Mouse (Mus musculus): ENCODE measurements around the gene Arhgap24. TPM values are rescaled to one million over a fixed set of nuclear protein-coding genes. Genes with fewer than 3 reads are reported as not detected.

Gene Arhgap24
- polyA plus RNA-seq, 1 experiment from 2014 or later: 8.3 TPM

- WGBS: 94% methylated on average over 2 of the region's 2 CpGs
These were observed 15.8 kb upstream of the Arhgap24 start for GRCm38 (mm10) chr5:102465372-102465771.

GRCm38 (mm10) chr5:102468292-102468691 lies 12.9 kb upstream of the Arhgap24 start:
- H3K4me1 ChIP-seq (replicated peaks): peaks cover 4% of the 10 kb centered on the region; the same call in 1 of the 2 replicates
- H3K4me3 ChIP-seq: no peak overlapping the region

More at GRCm38 (mm10) chr5:102465372-102465771, 15.8 kb upstream of the Arhgap24 start:
- Histone ChIP-seq H3K27ac (replicated peaks) (no peak overlapping the region), H3K9me3 (no peaks in the 10 kb centered on the region), H3K36me3 (no peaks in the 10 kb centered on the region), H3K4me1 (replicated peaks) (no peaks in the 10 kb centered on the region), H3K9ac (no peak overlapping the region), H3K27me3 (no peaks in the 10 kb centered on the region), H3K4me2 (no peak overlapping the region), H3K4me3 (no peak overlapping the region)
- ATAC-seq (ENCODE audit: low read depth): no peak

GRCm38 (mm10) chr5:102470284-102470683 lies 10.9 kb upstream of the Arhgap24 start:
- 88% methylated on average over 2 of the region's 2 CpGs for WGBS
- no peaks in the 10 kb centered on the region for H3K36me3 ChIP-seq
- H3K27me3 ChIP-seq: no peaks in the 10 kb centered on the region
- ATAC-seq (ENCODE audit: low read depth): no peak
- H3K4me1 ChIP-seq (replicated peaks): peaks cover 4% of the 10 kb centered on the region; the same call in 1 of the 2 replicates
- no peak overlapping the region for H3K4me2 ChIP-seq
- H3K9me3 ChIP-seq: no peaks in the 10 kb centered on the region
- H3K4me3 ChIP-seq: no peak overlapping the region
- no peak overlapping the region for H3K27ac ChIP-seq (replicated peaks)
- H3K9ac ChIP-seq: no peak overlapping the region

More at GRCm38 (mm10) chr5:102468292-102468691, 12.9 kb upstream of the Arhgap24 start:
- H3K4me2 ChIP-seq: no peak overlapping the region
- H3K27me3 ChIP-seq: no peaks in the 10 kb centered on the region
- no peak for ATAC-seq (ENCODE audit: low read depth)
- H3K27ac ChIP-seq (replicated peaks): no peak overlapping the region
- H3K9ac ChIP-seq: no peak overlapping the region
- 44% methylated on average over 3 of the region's 3 CpGs for WGBS
- no peaks in the 10 kb centered on the region for H3K36me3 ChIP-seq
- H3K9me3 ChIP-seq: no peaks in the 10 kb centered on the region

GRCm38 (mm10) chr5:102478076-102478475 lies 3.1 kb upstream of the Arhgap24 start:
- Histone ChIP-seq H3K4me3 (no peak overlapping the region), H3K4me2 (no peak overlapping the region), H3K9me3 (no peaks in the 10 kb centered on the region), H3K27me3 (peaks cover 8% of the 10 kb centered on the region), H3K4me1 (replicated peaks) (peaks cover 27% of the 10 kb centered on the region), H3K27ac (replicated peaks) (no peak overlapping the region), H3K9ac (no peak overlapping the region), H3K36me3 (no peaks in the 10 kb centered on the region)
- WGBS: 11% methylated on average over 2 of the region's 2 CpGs
- no peak for ATAC-seq (ENCODE audit: low read depth)

- WGBS: 40% methylated on average over 10 of the region's 10 CpGs
- ATAC-seq (ENCODE audit: low read depth): no peak
- Histone ChIP-seq H3K4me1 (replicated peaks) (peaks cover 27% of the 10 kb centered on the region), H3K9ac (no peak overlapping the region; the same call in 1 of the 2 replicates), H3K27me3 (peaks cover 9% of the 10 kb centered on the region), H3K4me2 (no peak overlapping the region), H3K4me3 (no peak overlapping the region), H3K36me3 (no peaks in the 10 kb centered on the region), H3K27ac (replicated peaks) (no peak overlapping the region), H3K9me3 (no peaks in the 10 kb centered on the region)
These were observed 2.2 kb downstream of the Arhgap24 start for GRCm38 (mm10) chr5:102483285-102483975.

GRCm38 (mm10) chr5:102491554-102491953 lies 10.4 kb downstream of the Arhgap24 start:
- H3K27me3 ChIP-seq: no peaks in the 10 kb centered on the region
- ATAC-seq (ENCODE audit: low read depth): no peak
- H3K4me1 ChIP-seq (replicated peaks): no peaks in the 10 kb centered on the region
- H3K4me2 ChIP-seq: no peak overlapping the region
- H3K4me3 ChIP-seq: no peak overlapping the region
- no peaks in the 10 kb centered on the region for H3K36me3 ChIP-seq
- 80% methylated on average over 5 of the region's 5 CpGs for WGBS
- no peak overlapping the region for H3K27ac ChIP-seq (replicated peaks)
- no peak overlapping the region for H3K9ac ChIP-seq
- H3K9me3 ChIP-seq: no peaks in the 10 kb centered on the region

- Histone ChIP-seq H3K9me3 (no peaks in the 10 kb centered on the region), H3K4me2 (no peak overlapping the region), H3K27me3 (no peaks in the 10 kb centered on the region), H3K36me3 (no peaks in the 10 kb centered on the region), H3K4me3 (no peak overlapping the region), H3K9ac (no peak overlapping the region), H3K4me1 (replicated peaks) (no peaks in the 10 kb centered on the region; the same call in 1 of the 2 replicates), H3K27ac (replicated peaks) (no peak overlapping the region)
- 84% methylated on average over 9 of the region's 9 CpGs for WGBS
- no peak for ATAC-seq (ENCODE audit: low read depth)
These were observed 11.0 kb downstream of the Arhgap24 start for GRCm38 (mm10) chr5:102492152-102492551.

GRCm38 (mm10) chr5:102494827-102495226 lies 13.6 kb downstream of the Arhgap24 start:
- H3K27ac ChIP-seq (replicated peaks): no peak overlapping the region
- H3K4me1 ChIP-seq (replicated peaks): no peaks in the 10 kb centered on the region; the same call in 1 of the 2 replicates
- 65% methylated on average over 6 of the region's 6 CpGs for WGBS
- no peaks in the 10 kb centered on the region for H3K27me3 ChIP-seq
- H3K4me3 ChIP-seq: no peak overlapping the region
- no peak overlapping the region for H3K9ac ChIP-seq
- no peaks in the 10 kb centered on the region for H3K36me3 ChIP-seq
- no peak overlapping the region for H3K4me2 ChIP-seq
- no peaks in the 10 kb centered on the region for H3K9me3 ChIP-seq
- no peak for ATAC-seq (ENCODE audit: low read depth)

GRCm38 (mm10) chr5:102497205-102497604 lies 16.0 kb downstream of the Arhgap24 start:
- no peak overlapping the region for H3K4me3 ChIP-seq
- H3K4me1 ChIP-seq (replicated peaks): no peaks in the 10 kb centered on the region; the same call in 1 of the 2 replicates
- H3K27ac ChIP-seq (replicated peaks): no peak overlapping the region
- 56% methylated on average over 3 of the region's 3 CpGs for WGBS
- no peak overlapping the region for H3K9ac ChIP-seq
- H3K9me3 ChIP-seq: no peaks in the 10 kb centered on the region
- H3K4me2 ChIP-seq: no peak overlapping the region
- ATAC-seq (ENCODE audit: low read depth): no peak
- H3K36me3 ChIP-seq: no peaks in the 10 kb centered on the region
- H3K27me3 ChIP-seq: no peaks in the 10 kb centered on the region

- H3K9ac ChIP-seq: no peak overlapping the region
- WGBS: 89% methylated on average over 5 of the region's 5 CpGs
- no peaks in the 10 kb centered on the region for H3K27me3 ChIP-seq
- no peaks in the 10 kb centered on the region for H3K9me3 ChIP-seq
- H3K27ac ChIP-seq (replicated peaks): no peak overlapping the region
- no peak for ATAC-seq (ENCODE audit: low read depth)
- no peak overlapping the region for H3K4me3 ChIP-seq
- no peak overlapping the region for H3K4me2 ChIP-seq
- H3K4me1 ChIP-seq (replicated peaks): no peaks in the 10 kb centered on the region; the same call in 1 of the 2 replicates
- H3K36me3 ChIP-seq: no peaks in the 10 kb centered on the region
These were observed 17.6 kb downstream of the Arhgap24 start for GRCm38 (mm10) chr5:102498747-102499146.

- ATAC-seq (ENCODE audit: low read depth): no peak
- WGBS: 84% methylated on average over 2 of the region's 2 CpGs
- H3K4me2 ChIP-seq: no peak overlapping the region
- H3K27me3 ChIP-seq: no peaks in the 10 kb centered on the region
- no peaks in the 10 kb centered on the region for H3K4me1 ChIP-seq (replicated peaks)
- no peak overlapping the region for H3K9ac ChIP-seq
- no peak overlapping the region for H3K4me3 ChIP-seq
- H3K27ac ChIP-seq (replicated peaks): no peak overlapping the region
- H3K9me3 ChIP-seq: no peaks in the 10 kb centered on the region
- no peaks in the 10 kb centered on the region for H3K36me3 ChIP-seq
These were observed 21.1 kb downstream of the Arhgap24 start for GRCm38 (mm10) chr5:102502333-102502732.

- no peak for ATAC-seq (ENCODE audit: low read depth)
- Histone ChIP-seq H3K27ac (replicated peaks) (no peak overlapping the region), H3K9me3 (no peaks in the 10 kb centered on the region), H3K27me3 (no peaks in the 10 kb centered on the region), H3K4me3 (no peak overlapping the region), H3K9ac (no peak overlapping the region), H3K4me1 (replicated peaks) (no peaks in the 10 kb centered on the region), H3K36me3 (no peaks in the 10 kb centered on the region), H3K4me2 (no peak overlapping the region)
- WGBS: 83% methylated on average over 3 of the region's 3 CpGs
These were observed 21.9 kb downstream of the Arhgap24 start for GRCm38 (mm10) chr5:102503066-102503465.

- H3K4me2 ChIP-seq: no peak overlapping the region
- WGBS: 79% methylated on average over 2 of the region's 2 CpGs
- no peaks in the 10 kb centered on the region for H3K9me3 ChIP-seq
- no peak overlapping the region for H3K9ac ChIP-seq
- H3K27ac ChIP-seq (replicated peaks): no peak overlapping the region
- H3K27me3 ChIP-seq: no peaks in the 10 kb centered on the region
- H3K4me1 ChIP-seq (replicated peaks): no peaks in the 10 kb centered on the region
- H3K4me3 ChIP-seq: no peak overlapping the region
- H3K36me3 ChIP-seq: no peaks in the 10 kb centered on the region
- ATAC-seq (ENCODE audit: low read depth): no peak
These were observed 22.7 kb downstream of the Arhgap24 start for GRCm38 (mm10) chr5:102503868-102504267.

All from neural tube, embryonic 13.5 days (tissue).